ENCODE assay signal across 27 mouse cellular contexts in the genomic region with DNA sequence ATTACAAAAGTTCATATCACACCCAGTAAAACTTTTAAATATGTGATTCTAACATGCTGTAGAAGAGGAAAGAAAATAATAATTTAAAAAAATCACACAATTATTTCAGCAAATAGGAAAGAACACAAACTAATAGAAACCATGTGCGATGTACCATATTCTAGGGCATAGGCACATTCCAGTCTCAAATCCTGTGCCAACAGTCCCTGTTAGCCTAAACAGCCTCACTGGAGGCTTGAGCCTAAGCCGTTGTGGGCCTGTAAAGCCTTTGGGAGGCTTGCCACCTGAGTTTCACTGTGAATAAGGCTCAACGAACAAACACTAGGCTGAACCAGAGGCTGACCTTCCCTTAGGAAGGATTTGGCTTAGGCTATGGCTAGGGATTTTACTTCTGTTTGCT.
"Had no signal": no experiment of that assay in that cellular context is flagged by ENCODE, and none has a peak within 500 bp of the region (broad histone marks: within the 10 kb centered on the region; RNA-seq: fewer than 3 reads in every experiment).

No protein-coding gene starts in this region.

- H3K27ac ChIP-seq: heart, adult 2 months; hindbrain, embryonic 10.5 days; hindbrain, embryonic 12.5 days; hindbrain, embryonic 14.5 days; intestine, embryonic 15.5 days; layer of hippocampus, adult 2 months; left cerebral cortex, adult 2 months; limb, embryonic 13.5 days; liver, embryonic 13.5 days; liver, embryonic 15.5 days had no signal

- H3K36me3 ChIP-seq: heart, embryonic 12.5 days; hindbrain, embryonic 10.5 days; hindbrain, embryonic 12.5 days; intestine, embryonic 15.5 days; limb, embryonic 13.5 days; liver, embryonic 13.5 days; liver, embryonic 15.5 days had no signal

- H3K4me2 ChIP-seq: heart, embryonic 12.5 days; hindbrain, embryonic 12.5 days; hindbrain, embryonic 14.5 days; intestine, embryonic 15.5 days; limb, embryonic 13.5 days; liver, embryonic 11.5 days; liver, embryonic 13.5 days; liver, embryonic 15.5 days had no signal

- H3K27me3 ChIP-seq: heart, embryonic 12.5 days; hindbrain, embryonic 12.5 days; intestine, embryonic 15.5 days; limb, embryonic 13.5 days; liver, embryonic 13.5 days; liver, embryonic 15.5 days had no signal

- H3K9ac ChIP-seq: heart, embryonic 12.5 days; hindbrain, embryonic 12.5 days; hindbrain, embryonic 14.5 days; intestine, embryonic 15.5 days; limb, embryonic 13.5 days; liver, embryonic 13.5 days; liver, embryonic 15.5 days; liver, postnatal 0 days had no signal

- H3K4me3 ChIP-seq: heart, adult 2 months; heart, embryonic 12.5 days; hindbrain, embryonic 10.5 days; hindbrain, embryonic 12.5 days; intestine, embryonic 15.5 days; layer of hippocampus, adult 2 months; left cerebral cortex, adult 2 months; limb, embryonic 13.5 days; liver, embryonic 13.5 days; liver, embryonic 15.5 days had no signal

- H3K9me3 ChIP-seq: heart, embryonic 12.5 days; hindbrain, embryonic 10.5 days; hindbrain, embryonic 12.5 days; intestine, embryonic 15.5 days; limb, embryonic 13.5 days; liver, embryonic 13.5 days; liver, embryonic 15.5 days had no signal

- H3K4me1 ChIP-seq: heart, embryonic 12.5 days; hindbrain, embryonic 10.5 days; hindbrain, embryonic 12.5 days; intestine, embryonic 15.5 days; limb, embryonic 13.5 days; liver, embryonic 13.5 days; liver, embryonic 15.5 days had no signal

- DNase-seq: gastrocnemius, postnatal 14 days; gastrocnemius, postnatal 36 days; heart, adult 11 months; heart, adult 2 months; heart, postnatal 10 days; heart, postnatal 4 days; kidney, adult 18-20 months; kidney, adult 8-10 months; kidney, postnatal 10 days; kidney, postnatal 25 days; kidney, postnatal 4 days; liver; liver, embryonic 13.5 days; liver, postnatal 0 days had no signal

- ATAC-seq: hindbrain, embryonic 16.5 days; inflammation-experienced regulatory T-cells, adult 6 months; intestine, embryonic 15.5 days; intestine, postnatal 0 days; liver, postnatal 0 days had no signal
